Mouse (Mus musculus) gastrocnemius, postnatal 4 days (tissue): ENCODE data around the gene Dcst2. TPM values are rescaled to one million over a fixed set of nuclear protein-coding genes. Genes with fewer than 3 reads are reported as not detected.

Experiments used
- DNase-seq, 2 experiments: peaks; one replicate each; pipeline ENCODE4 v3.0.0; 2021 to 2022; ENCODE audit warnings: low spot score in 2 of 2, mixed read lengths in 2 of 2
- total RNA-seq, 2 experiments: library from RNA; stranded (reverse); gene quantifications; 2 replicates each; pipeline ENCODE4 v1.2.3; 2021

Dcst2 gene
- total RNA-seq, 2 experiments from 2014 or later = 0.12 to 0.16 TPM

GRCm38 (mm10) chr3:89359630-89360029 lies 2.1 kb upstream of the Dcst2 start:
- no peak for DNase-seq

DNA sequence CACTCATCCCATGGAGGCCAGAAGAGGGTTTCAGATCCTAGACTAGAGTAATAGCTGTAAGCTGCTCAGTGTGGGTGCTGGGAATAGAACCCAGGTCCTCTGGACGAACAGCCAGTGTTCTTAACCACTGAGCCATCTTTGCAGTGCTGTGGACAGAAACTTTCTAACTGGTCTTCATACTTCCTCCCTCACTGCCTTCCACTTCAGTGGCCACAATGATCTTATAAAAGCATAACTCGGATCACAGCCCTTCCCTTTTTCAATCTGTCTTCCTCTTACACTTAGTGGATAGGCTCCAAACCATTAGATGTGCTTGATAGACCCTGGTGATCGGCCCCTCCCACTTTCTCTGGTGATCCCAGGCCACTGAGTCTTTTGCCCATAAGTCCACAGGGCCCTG lies 1.5 kb upstream of the Dcst2 start:
- DNase-seq = no peak

GRCm38 (mm10) chr3:89364631-89365030 lies 2.9 kb downstream of the Dcst2 start:
- DNase-seq = no peak

GRCm38 (mm10) chr3:89365153-89365485 lies 3.3 kb downstream of the Dcst2 start, which contains the start of gene Dcst1:
Gene Dcst1 (minus strand): TSS chr3:89365253.
- DNase-seq = no peak

- DNase-seq = no peak
Observed at GRCm38 (mm10) chr3:89365486-89366414, 4.0 kb downstream of the Dcst2 start.

DNA sequence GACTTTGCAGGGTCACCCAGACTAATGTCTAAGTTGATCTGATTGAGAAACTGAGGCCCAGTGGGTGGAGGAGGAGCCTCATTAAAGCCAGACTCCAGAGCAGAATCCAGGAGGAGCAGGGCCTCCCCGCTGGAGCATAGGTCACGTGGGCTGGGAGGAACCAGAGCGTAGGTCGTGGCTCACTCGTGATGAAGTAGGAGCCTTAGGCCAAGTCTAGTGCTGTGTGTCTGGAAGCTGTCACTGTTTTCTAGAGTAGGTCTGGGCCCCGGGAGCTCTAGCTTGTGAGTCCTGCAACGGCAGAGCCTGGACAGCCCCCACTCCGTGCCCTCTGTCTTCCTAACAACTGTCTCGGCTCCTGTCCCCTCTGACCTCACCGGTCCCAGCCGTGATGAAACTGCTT lies 5.6 kb downstream of the Dcst2 start:
- no peak for DNase-seq

DNA sequence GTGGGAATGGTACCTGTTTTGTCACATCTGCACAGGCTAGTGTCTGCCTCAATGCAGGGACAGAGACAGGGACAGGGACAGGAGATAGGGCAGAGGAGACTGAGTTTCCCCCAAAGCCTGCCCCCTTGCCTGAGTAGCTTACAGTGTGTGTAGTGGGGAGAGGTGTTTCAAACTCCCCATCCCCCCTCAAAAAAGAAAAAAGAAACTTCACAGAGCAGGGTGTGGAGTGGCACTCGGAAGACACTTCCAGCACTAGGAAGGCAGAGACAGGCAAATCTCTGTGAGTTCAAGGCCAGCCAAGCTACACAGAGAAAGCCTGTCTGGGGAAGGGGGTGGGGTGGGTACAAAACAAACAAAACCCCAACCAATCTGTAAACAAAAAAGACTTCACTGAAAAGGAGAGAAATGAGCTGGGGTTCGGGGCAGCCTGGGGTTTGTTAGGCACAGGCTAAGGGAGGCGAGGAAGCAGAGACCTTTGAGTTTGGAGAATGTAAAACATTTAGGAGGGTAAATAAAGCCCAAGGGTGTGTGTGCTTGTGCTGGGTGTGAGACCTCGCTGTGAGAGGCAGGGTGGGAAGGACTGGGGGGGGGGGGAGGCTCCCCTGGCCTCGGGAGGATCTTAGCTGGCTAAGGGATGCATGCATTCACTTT lies 11.9 kb downstream of the Dcst2 start:
- DNase-seq = no peak

DNA sequence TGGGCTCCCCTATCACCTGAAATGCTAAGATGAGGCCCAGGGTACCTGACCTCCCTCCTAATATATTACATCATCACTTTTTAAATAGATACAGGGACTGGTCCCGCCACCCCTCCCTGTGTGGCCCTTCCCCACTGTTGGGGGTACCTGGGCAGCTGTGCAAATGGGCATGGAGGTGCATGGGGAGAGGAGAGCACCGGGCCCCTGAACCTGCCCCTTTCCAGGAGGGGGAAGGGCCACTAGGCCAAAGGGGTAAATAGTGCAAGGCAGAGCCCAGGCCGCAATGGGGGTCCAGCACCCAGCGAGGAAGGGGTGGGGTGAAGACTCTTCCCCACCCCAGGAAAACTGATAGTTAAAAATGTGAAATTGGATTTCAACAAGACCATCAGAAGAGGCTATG lies 16.1 kb downstream of the Dcst2 start:
- DNase-seq = no peak

DNA sequence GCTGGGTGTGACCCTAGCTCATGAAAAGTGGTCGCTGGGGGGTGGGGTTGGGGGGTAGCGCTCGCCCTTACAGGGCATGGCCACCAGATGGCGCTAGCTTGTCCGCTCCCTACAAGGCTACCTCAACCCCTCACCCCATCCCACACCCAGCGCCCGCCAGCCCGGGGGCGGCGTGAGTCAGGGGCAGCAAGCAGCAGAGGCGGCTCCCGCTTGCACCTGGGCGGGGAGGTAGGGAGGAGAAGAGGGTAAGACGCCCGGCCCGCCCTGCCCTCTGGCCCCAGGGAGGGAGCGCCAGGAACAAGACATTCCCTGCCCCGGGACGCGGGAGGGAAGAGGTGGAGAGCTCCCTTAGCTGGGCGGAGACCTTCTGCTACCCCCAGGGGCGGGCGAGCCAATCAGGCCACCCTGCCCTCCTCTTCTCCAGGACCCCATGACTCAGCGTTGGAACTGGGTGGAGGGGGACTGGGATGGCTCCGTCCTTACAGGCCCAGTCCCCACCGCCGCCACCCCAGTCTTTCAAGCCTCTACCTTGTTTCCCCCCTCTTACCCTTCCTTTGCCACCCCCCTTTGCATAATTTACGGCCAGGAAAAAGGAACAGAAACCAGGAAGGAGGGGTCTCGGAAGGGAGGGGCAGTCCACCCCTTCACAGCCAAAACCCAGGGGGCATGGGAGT lies 16.8 kb downstream of the Dcst2 start:
- DNase-seq = peak; percentile 73 to 82

- no peak for DNase-seq
Observed at GRCm38 (mm10) chr3:89379388-89380131, 17.8 kb downstream of the Dcst2 start.

- no peak for DNase-seq
Observed at GRCm38 (mm10) chr3:89380291-89380690, 18.5 kb downstream of the Dcst2 start.

DNA sequence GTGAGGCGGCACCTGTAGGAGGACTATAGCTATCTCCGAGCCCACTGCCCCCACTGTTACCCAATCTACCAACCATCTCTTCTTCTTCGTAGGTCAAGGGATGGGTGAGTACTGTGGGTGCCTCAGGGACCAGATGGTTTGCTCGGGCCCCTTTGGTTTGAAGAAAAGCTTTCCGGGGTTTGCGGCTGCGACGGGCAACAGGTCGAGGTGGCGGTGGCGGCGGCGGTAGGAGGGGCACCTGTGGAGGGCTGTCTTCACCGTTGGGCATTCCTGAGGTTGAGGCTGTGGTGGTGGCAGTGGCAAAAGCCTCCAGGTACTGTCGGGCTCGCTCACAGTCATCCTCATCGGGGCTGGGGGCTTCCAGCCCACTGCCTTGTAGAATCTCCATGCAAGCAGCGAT lies 18.9 kb downstream of the Dcst2 start:
- DNase-seq = no peak

GRCm38 (mm10) chr3:89381233-89381632 lies 19.5 kb downstream of the Dcst2 start:
- no peak for DNase-seq

DNA sequence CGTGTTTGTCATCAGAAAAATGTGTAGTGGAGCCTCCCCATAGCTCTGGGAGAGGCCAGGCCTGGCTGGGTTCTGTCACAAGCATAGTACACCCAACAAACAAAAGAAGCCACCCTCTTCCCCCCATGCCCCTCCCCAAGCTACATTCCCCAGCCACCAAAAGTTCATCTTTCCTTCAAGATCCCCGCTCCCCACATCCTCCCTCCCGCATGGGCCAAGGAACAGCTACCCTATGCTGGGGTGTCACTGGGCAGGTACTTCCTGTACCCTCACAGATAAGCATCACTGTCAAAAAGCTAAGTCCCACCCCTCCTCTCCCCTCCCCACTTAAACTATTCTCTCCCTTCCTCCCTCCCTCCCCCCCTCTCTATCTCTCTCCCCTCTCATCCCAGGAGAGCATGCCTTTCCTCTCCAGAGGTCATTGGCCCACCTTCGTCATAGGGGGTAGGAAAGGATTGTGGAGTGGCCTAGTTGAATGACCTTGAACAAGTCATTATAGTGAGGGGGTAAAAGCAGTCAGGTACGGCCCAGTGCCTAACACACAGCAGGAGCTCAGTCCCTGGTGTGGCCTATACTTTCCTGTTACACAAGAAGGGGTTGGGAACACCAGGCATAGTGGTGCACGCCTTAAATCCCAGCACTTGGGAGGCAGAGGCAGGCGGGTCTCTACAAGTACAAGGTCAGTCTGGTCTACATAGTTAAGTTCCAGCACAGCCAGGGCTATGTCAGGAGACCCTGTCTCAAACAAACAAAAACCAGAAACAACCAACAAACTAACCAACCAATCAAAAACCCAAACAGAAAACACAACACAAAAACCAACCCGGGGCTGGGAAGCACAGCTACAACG lies 20.5 kb downstream of the Dcst2 start:
- no peak for DNase-seq

- no peak for DNase-seq
Observed at GRCm38 (mm10) chr3:89382950-89383349, 21.2 kb downstream of the Dcst2 start.

- no peak for DNase-seq
Observed at GRCm38 (mm10) chr3:89383651-89384255, 22.0 kb downstream of the Dcst2 start.

GRCm38 (mm10) chr3:89384331-89385076 lies 22.7 kb downstream of the Dcst2 start:
- no peak for DNase-seq

DNA sequence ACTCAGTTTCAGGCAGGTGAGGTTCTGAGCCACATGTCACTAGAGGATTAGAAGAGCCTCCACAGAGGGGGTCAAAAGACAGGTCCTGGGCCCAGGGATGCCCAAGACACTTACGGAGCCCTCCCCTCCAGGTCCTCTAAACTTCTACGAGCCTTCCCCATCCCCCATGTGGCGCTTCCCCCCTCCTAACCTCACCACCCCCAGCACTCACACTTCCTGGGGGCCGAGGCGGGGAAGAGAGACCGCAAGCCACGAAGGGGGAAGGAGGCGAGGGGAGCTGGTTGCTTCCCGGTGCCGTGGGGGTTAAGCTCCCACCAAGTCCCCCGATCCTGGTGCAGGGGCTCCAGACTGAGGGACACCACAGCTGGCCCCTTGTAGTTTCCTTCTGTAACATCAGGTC lies 23.7 kb downstream of the Dcst2 start:
- no peak for DNase-seq
